Mouse (Mus musculus) cerebellum, adult 2 months (tissue): ENCODE results near the gene Optn.

Experiments used
- CTCF ChIP-seq: fragments of 200-500 bp; IDR thresholded peaks from 2 replicates; pipeline ENCODE4 v1.5.1; 2011; ENCODE audit warnings: low read depth, mild to moderate bottlenecking, control low read depth, low read length, moderate library complexity, borderline replicate concordance; ENCODE audit not compliant: insufficient read depth
- POLR2A ChIP-seq: fragments of 200-500 bp; IDR thresholded peaks from 2 replicates; pipeline ENCODE4 v1.6.1; 2011; ENCODE audit warnings: low read length, control low read depth, borderline replicate concordance; ENCODE audit not compliant: insufficient read depth

- TF ChIP-seq CTCF (no peak), POLR2A (no peak)
These were observed 24.3 kb downstream of the Optn start for GRCm38 (mm10) chr2:5039350-5040170.
